Mouse (Mus musculus) erythroblast, embryonic 14.5 days (primary cell): ENCODE data around the gene Apoc1.

Experiments used
- GATA1 ChIP-seq: IDR thresholded peaks from 2 replicates; pipeline ENCODE4 v1.6.1; 2012; ENCODE audit warnings: low read length, inconsistent platforms, mixed read lengths
- TAL1 ChIP-seq: IDR thresholded peaks from 3 replicates; pipeline ENCODE4 v1.6.1; 2012; ENCODE audit warnings: low read length, inconsistent platforms, mixed read lengths

DNA sequence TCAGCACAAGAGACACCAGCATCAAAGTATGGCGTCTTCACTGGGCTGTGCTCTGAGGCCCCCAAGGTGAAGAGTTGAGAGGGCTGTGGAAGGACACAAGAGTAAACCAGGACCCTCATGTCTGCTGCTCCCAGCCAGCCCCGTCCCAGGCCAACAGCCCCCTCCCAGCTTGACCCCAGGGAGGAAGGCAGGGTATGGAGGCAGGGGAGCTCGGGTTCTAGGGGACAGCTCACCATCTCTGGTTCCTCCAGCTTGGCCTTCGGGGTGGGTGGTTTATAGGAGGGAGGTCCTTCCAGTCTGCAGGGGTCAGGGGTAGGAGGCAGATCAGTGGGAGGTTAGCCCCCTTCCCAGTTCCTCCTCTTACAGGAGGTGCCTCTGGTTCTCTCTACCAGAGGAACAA is 26.7 kb upstream of the Apoc1 start:
- no peak for TF ChIP-seq TAL1
- no peak for TF ChIP-seq GATA1
